Mouse (Mus musculus) embryonic facial prominence, embryonic 12.5 days (tissue): ENCODE measurements around the gene Xkrx. TPM values are rescaled to one million over a fixed set of nuclear protein-coding genes. Genes with fewer than 3 reads are reported as not detected.

Source experiments
- ATAC-seq: fragments of 200-750 bp; cut with Nextera tagmentation; 2 replicates; pipeline ENCODE4 v1.8.0; 2017; ENCODE audit not compliant: insufficient number of reproducible peaks, insufficient read depth, low FRiP score, low TSS enrichment
- H3K27ac ChIP-seq: fragments of 300-500 bp; sonication (generic); 2 replicates; pipeline ENCODE4 v1.5.1; 2016; ENCODE audit warnings: mild to moderate bottlenecking
- H3K27me3 ChIP-seq: fragments of 300-500 bp; sonication (generic); 2 replicates; pipeline ENCODE4 v1.6.1; 2016; ENCODE audit warnings: mild to moderate bottlenecking, moderate library complexity
- H3K36me3 ChIP-seq: fragments of 300-500 bp; sonication (generic); 2 replicates; pipeline ENCODE4 v1.6.1; 2016; ENCODE audit warnings: mild to moderate bottlenecking
- H3K4me1 ChIP-seq: fragments of 300-500 bp; sonication (generic); 2 replicates; pipeline ENCODE4 v1.6.1; 2016
- H3K4me2 ChIP-seq: fragments of 300-500 bp; sonication (generic); replicated peaks from 2 replicates; pipeline ENCODE4 v1.6.1; 2016; ENCODE audit warnings: mild to moderate bottlenecking, moderate library complexity
- H3K4me3 ChIP-seq: fragments of 300-500 bp; sonication (generic); 2 replicates; pipeline ENCODE4 v1.5.1; 2016; ENCODE audit warnings: mild to moderate bottlenecking
- H3K9ac ChIP-seq: fragments of 300-500 bp; sonication (generic); 2 replicates; pipeline ENCODE4 v1.6.1; 2016; ENCODE audit warnings: mild to moderate bottlenecking, moderate library complexity
- H3K9me3 ChIP-seq: fragments of 300-500 bp; sonication (generic); 2 replicates; pipeline ENCODE4 v1.6.1; 2016; ENCODE audit warnings: mild to moderate bottlenecking, moderate library complexity
- WGBS: fragments of 180-500 bp; shearing (Covaris S2); methylation state at CpG from one replicate; pipeline ENCODE4 v1.1.7; 2016; 5-methylcytosine and 5-hydroxymethylcytosine counted together
- polyA plus RNA-seq: library from polyadenylated mRNA; unstranded; fragments of >200 nt; fragmentation: Nextera tagmentation; extraction: Ambion mirVana; gene quantifications from 2 replicates; pipeline ENCODE4 v1.2.1, GENCODE M21; 2016

The Xkrx gene
- polyA plus RNA-seq, 1 experiment from 2014 or later, result 0.08 TPM

GRCm38 (mm10) chrX:134140024-134140423 is 21.9 kb downstream of the Xkrx start:
- 78% methylated on average over 6 of the region's 6 CpGs for WGBS
- no peak overlapping the region for H3K27ac ChIP-seq
- no peaks in the 10 kb centered on the region for H3K9me3 ChIP-seq
- H3K36me3 ChIP-seq, result no peaks in the 10 kb centered on the region
- no peaks in the 10 kb centered on the region for H3K4me1 ChIP-seq
- H3K4me2 ChIP-seq, result no peak overlapping the region
- H3K9ac ChIP-seq, result no peak overlapping the region
- no peak for ATAC-seq
- no peak overlapping the region for H3K4me3 ChIP-seq
- H3K27me3 ChIP-seq, result peaks cover 5% of the 10 kb centered on the region

- no peak overlapping the region for H3K27ac ChIP-seq
- H3K36me3 ChIP-seq, result no peaks in the 10 kb centered on the region
- H3K9ac ChIP-seq, result no peak overlapping the region
- no peak overlapping the region for H3K4me2 ChIP-seq
- ATAC-seq, result no peak
- H3K4me1 ChIP-seq, result no peaks in the 10 kb centered on the region
- no peak overlapping the region for H3K4me3 ChIP-seq
- no peaks in the 10 kb centered on the region for H3K9me3 ChIP-seq
- H3K27me3 ChIP-seq, result peaks cover 12% of the 10 kb centered on the region; the same call in 1 of the 2 replicates
- 30% methylated on average over 3 of the region's 3 CpGs for WGBS
These were observed 28.1 kb downstream of the Xkrx start for GRCm38 (mm10) chrX:134133821-134134220.

DNA sequence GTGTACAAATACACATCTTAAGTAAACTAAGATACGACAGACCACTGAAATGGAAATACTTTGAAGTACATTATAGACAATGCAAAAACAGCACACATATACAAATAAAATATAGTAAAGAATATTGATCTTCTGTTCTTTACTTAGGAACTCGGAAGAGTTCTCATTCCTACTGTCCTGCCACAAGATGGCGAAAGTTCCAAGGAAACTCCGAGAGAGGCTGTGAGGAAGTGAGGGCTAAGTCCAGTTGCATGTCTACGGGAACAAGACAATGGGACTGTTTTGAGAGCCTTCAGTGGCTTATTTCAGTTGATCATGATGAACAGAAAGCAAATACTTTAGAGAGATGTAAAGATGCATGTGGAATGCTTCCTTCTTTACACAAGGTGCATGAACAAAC is 29.6 kb downstream of the Xkrx start:
- Histone ChIP-seq H3K27ac (no peak overlapping the region), H3K9me3 (no peaks in the 10 kb centered on the region), H3K4me2 (no peak overlapping the region), H3K4me3 (no peak overlapping the region), H3K9ac (no peak overlapping the region), H3K36me3 (no peaks in the 10 kb centered on the region), H3K4me1 (no peaks in the 10 kb centered on the region), H3K27me3 (peaks cover 12% of the 10 kb centered on the region; the same call in 1 of the 2 replicates)
- no peak for ATAC-seq
- 27% methylated on average over 5 of the region's 5 CpGs for WGBS

GRCm38 (mm10) chrX:134128549-134128948 is 33.3 kb downstream of the Xkrx start:
- Histone ChIP-seq H3K9ac (no peak overlapping the region), H3K9me3 (no peaks in the 10 kb centered on the region), H3K4me3 (no peak overlapping the region), H3K4me2 (no peak overlapping the region), H3K27me3 (0 out of 2 replicates have a peak, but pooled peaks cover 4% of the 10 kb centered on the region), H3K4me1 (no peaks in the 10 kb centered on the region), H3K36me3 (no peaks in the 10 kb centered on the region), H3K27ac (no peak overlapping the region)
- no peak for ATAC-seq
- 73% methylated on average over 3 of the region's 3 CpGs for WGBS

GRCm38 (mm10) chrX:134116417-134116816 is 45.5 kb downstream of the Xkrx start:
- H3K27ac ChIP-seq, result no peak overlapping the region
- no peaks in the 10 kb centered on the region for H3K4me1 ChIP-seq
- no peaks in the 10 kb centered on the region for H3K36me3 ChIP-seq
- no peak for ATAC-seq
- no peak overlapping the region for H3K9ac ChIP-seq
- 65% methylated on average over 3 of the region's 3 CpGs for WGBS
- 0 out of 2 replicates have a peak, but pooled peaks cover 6% of the 10 kb centered on the region for H3K27me3 ChIP-seq
- H3K4me3 ChIP-seq, result no peak overlapping the region
- no peaks in the 10 kb centered on the region for H3K9me3 ChIP-seq
- no peak overlapping the region for H3K4me2 ChIP-seq

DNA sequence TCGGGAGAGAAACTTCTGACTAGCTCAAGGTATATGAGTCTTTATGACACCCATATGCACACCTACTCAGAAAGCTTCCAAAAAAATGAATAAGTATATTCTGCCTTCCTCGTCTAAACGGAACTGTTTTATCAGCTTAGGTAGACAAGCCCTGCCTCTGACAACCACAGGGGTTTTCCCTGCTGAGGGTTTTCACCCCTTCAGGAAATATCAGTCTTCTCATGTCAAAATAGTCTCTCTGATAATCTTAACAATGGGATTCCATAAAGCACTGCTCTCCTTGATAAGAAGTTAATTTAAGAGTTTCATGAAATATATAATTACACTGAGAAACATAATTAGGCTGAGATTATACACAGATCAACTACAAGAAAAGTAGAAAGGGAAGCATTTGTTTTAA is 50.1 kb downstream of the Xkrx start:
- no peak overlapping the region for H3K4me3 ChIP-seq
- no peaks in the 10 kb centered on the region for H3K36me3 ChIP-seq
- WGBS, result 77% methylated on average over 3 of the region's 3 CpGs
- no peak overlapping the region for H3K9ac ChIP-seq
- no peaks in the 10 kb centered on the region for H3K4me1 ChIP-seq
- 0 out of 2 replicates have a peak, but pooled peaks cover 3% of the 10 kb centered on the region for H3K27me3 ChIP-seq
- no peak overlapping the region for H3K27ac ChIP-seq
- H3K9me3 ChIP-seq, result no peaks in the 10 kb centered on the region
- no peak overlapping the region for H3K4me2 ChIP-seq
- no peak for ATAC-seq

DNA sequence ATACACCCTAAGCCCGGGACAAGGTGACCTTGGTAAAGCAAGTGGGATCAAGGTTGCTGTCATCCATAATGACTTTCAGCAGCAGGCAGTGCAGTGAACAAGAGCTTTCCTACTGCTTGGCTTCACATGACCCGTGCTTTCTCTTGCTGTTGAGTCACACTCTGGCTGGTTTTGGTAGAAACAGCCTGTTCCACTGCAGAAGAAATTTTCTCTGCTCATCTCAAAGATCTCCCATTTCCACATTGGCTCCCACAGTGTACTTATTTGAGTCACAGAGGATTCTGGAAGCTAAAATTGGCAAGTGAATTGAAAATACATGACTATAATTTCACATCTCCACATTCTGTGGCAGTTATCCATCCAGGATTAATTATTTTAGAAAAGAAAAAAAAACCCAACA is 59.2 kb downstream of the Xkrx start:
- WGBS, result 75% methylated on average over 2 of the region's 2 CpGs
- H3K36me3 ChIP-seq, result no peaks in the 10 kb centered on the region
- no peak overlapping the region for H3K27ac ChIP-seq
- H3K4me1 ChIP-seq, result no peaks in the 10 kb centered on the region
- H3K4me3 ChIP-seq, result no peak overlapping the region
- H3K4me2 ChIP-seq, result no peak overlapping the region
- no peaks in the 10 kb centered on the region for H3K9me3 ChIP-seq
- no peak overlapping the region for H3K9ac ChIP-seq
- ATAC-seq, result no peak
- H3K27me3 ChIP-seq, result no peaks in the 10 kb centered on the region

Other genes with a start within 250 kb of the Xkrx start
- 3.3 and 3.9 TPM in 2 replicates for gene Sytl4, start 180.3 kb downstream of the Xkrx start, polyA plus RNA-seq
- gene Cstf2, start 102.9 kb downstream of the Xkrx start, polyA plus RNA-seq, result 47.8 and 51.1 TPM in 2 replicates
- not detected in 2 replicates for gene Arl13a, start 25.4 kb upstream of the Xkrx start, polyA plus RNA-seq
- not detected in 2 replicates for gene Nox1, start 59.9 kb upstream of the Xkrx start, polyA plus RNA-seq
- 10.3 and 11.5 TPM in 2 replicates for gene Trmt2b, start 114.9 kb upstream of the Xkrx start, polyA plus RNA-seq
- 16.2 and 17.7 TPM in 2 replicates for gene Tmem35a, start 133.1 kb upstream of the Xkrx start, polyA plus RNA-seq
- gene Cenpi, start 146.0 kb upstream of the Xkrx start, polyA plus RNA-seq, result 24.8 and 26.5 TPM in 2 replicates
- gene Drp2, start 242.5 kb upstream of the Xkrx start, polyA plus RNA-seq, result 5.0 and 5.2 TPM in 2 replicates